Mouse (Mus musculus) heart, adult 2 months (tissue): ENCODE data around the gene Arhgef25.

Source experiments
- CTCF ChIP-seq: fragments of 200-600 bp; IDR thresholded peaks from 2 replicates; pipeline ENCODE4 v1.8.1; 2022; ENCODE audit warnings: antibody characterized with exemption, mild to moderate bottlenecking, moderate library complexity
- EP300 ChIP-seq: fragments of 200-500 bp; IDR thresholded peaks from 2 replicates; pipeline ENCODE4 v1.6.1; 2011; ENCODE audit warnings: low read depth, low read length, control low read depth; ENCODE audit not compliant: insufficient read depth
- POLR2A ChIP-seq: fragments of 200-500 bp; IDR thresholded peaks from 2 replicates; pipeline ENCODE4 v1.6.1; 2011; ENCODE audit warnings: mild to moderate bottlenecking, low read depth, low read length, control low read depth; ENCODE audit not compliant: insufficient read depth

DNA sequence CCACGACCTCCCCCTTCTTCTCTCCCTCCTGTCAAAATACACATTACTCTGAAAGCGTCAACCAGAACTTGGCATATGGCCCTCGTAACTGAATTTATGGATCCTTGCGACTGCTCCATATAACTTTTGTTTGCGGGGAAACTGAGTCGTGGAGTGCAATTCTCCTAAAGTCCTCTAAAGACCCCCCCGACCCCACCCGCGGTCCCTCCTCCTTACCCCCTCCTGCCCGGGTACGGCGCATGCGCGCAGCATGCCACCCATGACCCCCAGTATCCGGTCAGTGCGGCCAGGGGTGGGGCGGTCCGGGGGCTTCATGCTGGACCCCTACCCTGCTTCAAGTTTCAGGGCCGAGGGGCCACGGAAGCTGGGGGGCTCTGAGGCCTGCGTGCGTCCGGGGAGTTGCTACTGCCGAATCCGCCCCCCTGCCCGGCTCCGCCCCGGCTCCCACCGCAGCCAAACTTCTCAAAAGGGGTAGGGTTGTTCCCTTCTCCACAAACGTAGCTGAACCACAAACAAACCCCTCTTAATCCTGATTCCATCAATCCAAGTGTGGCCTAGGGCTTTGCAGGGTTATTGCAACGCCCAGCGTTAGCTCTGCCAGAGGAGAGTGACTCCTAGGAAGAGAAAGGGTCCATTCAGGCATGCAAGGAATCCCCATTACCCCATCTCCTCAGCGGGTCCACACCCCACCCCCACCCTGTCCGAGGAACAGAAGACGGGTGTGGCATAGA lies at the start of gene Arhgef25:
- TF ChIP-seq CTCF (no peak), POLR2A (no peak; the same call in 1 of the 2 replicates), EP300 (no peak; the same call in 1 of the 2 replicates)
